Mouse (Mus musculus) left cerebral cortex, postnatal 10 days (tissue): ENCODE data around the gene Mlkl. TPM values are rescaled to one million over a fixed set of nuclear protein-coding genes. Genes with fewer than 3 reads are reported as not detected.
A peak's percentile ranks its signal among the peaks of the same experiment; 100 is the strongest.
"Not testable (repeated sequence)": the region's sequence is repeated elsewhere in the genome, so short reads cannot be mapped to it uniquely, and the experiment has no call there.

Source experiments
- DNase-seq, 2 experiments: peaks; one replicate each; pipeline ENCODE4 v3.0.0; 2021 to 2022; ENCODE audit warnings: low spot score in 2 of 2, mixed read lengths in 1 of 2; ENCODE audit errors: extremely low spot score in 1 of 2
- intact Hi-C: fragments of 180-260 bp; cut with DNase I; formaldehyde crosslinking; loops from one replicate; pipeline ENCODE4 v1.15.1; 2025
- total RNA-seq, 2 experiments: library from RNA; stranded (reverse); gene quantifications; 2 replicates each; pipeline ENCODE4 v1.2.3; 2021

Mlkl gene
- total RNA-seq, 2 experiments from 2014 or later, result 0.34 to 0.58 TPM

DNA sequence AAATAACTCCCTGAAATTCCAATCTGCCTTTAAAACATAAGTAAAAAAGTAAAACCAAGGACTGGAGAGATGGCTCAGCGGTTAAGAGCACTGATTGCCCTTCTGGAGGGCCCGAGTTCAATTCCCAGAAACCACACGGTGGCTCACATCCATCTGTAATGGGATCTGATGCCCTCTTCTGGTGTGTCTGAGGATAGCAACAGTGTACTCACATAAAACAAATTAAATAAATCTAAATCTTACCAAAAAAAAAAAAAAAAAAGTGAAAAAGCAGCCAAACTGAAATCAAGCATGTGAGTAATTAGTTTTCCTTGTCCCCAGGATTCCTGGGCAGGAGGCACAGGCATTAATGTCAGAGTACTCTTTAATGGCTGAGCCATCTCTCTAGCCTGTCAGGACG lies 1.3 kb downstream of the Mlkl start:
- no peak for DNase-seq
- intact Hi-C loops, result no loop called here

DNA sequence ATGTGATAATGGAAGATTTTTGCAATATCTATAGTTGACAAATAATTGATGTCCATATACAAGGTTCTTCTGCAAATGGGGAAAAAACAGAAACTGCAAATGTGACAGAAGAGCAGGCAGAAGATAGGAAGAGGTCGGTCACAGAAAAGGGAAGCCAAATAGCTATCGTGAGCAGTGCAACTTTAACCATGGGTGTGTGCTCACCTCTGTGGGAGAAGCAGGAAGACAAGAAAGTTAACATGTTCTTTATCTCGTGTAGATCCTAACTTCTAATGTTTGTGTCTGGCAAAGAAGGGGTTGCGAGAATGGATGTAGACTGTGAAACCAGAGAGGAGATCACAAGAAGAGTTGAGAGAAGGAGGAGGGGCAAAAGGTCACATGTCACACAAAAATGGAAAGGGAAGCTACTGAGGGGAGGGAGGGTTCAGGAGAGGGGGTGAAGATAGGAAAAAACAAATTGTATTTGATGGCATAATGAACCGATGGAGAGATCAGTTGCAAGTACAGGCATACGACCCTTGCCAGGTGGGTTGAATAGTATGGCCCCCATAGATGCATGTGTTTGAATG lies 12.7 kb downstream of the Mlkl start:
- DNase-seq, result no peak
- intact Hi-C loops, result no loop called here

DNA sequence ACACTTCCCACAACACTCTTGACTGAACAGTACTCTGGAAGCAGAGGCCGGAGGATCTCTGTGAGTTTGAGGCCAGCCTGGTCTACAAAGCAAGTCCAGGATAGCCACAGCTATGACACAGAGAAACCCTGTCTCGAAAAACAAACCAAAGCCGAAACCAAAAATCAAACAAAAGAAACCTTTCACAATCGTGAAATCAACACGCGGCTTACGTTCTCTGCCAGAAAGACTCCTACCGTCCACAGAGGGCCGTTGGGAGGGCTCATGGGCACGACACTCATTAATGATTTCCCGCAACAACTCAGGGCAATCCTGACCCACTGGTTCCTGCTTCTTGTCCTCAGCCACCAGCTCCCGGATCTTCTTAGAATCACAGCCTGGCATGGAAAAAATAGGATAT lies 23.2 kb downstream of the Mlkl start:
- intact Hi-C loops, result no loop called here
- no peak for DNase-seq

DNA sequence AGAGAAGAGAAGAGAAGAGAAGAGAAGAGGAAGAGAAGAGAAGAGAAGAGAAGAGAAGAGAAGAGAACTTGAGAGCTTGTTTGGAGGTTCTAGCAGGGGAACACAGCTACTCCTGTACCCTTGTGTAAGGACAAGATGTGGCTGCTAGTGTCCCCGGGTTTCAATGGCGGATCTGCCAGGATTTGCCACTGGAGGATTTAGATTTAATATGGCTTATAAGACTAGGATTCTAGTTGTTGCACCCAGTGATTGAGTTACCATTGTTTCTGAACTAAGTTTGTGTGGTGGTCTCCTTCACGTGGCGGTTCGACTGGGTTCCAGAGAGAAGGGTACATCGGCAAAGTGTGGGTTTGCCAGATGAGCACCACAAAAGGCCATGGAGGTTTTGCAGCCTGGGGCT lies 24.0 kb downstream of the Mlkl start:
- intact Hi-C loops, DNase-seq: not testable (repeated sequence)

DNA sequence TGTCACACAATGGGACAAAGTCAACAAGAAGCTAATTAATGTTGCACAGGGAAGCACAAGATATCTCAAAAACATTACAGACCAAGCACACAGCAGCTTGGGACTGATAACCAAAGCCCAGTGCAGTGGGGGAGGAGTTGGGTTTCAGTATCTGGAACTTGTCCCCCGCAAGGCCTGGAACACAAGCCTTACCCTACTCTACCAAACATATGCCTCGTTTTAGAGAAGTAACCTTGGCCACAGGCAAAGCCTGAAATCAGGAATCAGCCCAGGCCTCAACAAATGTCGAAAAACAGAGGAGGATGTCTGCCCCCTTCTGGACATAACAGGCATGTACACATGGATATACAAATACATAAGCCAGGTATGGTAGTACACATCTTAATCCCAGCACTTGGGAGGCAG lies 25.2 kb downstream of the Mlkl start:
- intact Hi-C loops, result no loop called here

DNA sequence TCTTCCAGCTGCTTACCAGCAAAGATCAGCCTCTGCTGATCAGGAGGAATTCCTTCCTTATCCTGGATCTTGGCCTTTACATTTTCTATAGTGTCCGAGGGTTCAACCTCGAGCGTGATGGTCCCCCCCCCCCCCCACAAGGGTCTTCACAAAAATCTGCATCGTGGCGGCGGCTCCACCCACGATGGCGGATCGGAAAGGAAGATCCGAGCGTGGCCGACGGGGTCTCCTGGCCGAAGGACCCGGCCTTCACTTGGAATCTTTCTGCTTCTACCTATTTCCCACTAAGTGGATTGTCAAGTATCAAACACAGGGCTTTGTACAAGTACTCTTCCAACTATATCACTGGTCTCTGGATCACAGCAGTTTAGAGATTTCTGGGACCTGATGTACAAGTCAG lies 28.0 kb downstream of the Mlkl start:
- not testable (repeated sequence) for DNase-seq

More for the DNA sequence above, 25.2 kb downstream of the Mlkl start:
- no peak for DNase-seq

DNA sequence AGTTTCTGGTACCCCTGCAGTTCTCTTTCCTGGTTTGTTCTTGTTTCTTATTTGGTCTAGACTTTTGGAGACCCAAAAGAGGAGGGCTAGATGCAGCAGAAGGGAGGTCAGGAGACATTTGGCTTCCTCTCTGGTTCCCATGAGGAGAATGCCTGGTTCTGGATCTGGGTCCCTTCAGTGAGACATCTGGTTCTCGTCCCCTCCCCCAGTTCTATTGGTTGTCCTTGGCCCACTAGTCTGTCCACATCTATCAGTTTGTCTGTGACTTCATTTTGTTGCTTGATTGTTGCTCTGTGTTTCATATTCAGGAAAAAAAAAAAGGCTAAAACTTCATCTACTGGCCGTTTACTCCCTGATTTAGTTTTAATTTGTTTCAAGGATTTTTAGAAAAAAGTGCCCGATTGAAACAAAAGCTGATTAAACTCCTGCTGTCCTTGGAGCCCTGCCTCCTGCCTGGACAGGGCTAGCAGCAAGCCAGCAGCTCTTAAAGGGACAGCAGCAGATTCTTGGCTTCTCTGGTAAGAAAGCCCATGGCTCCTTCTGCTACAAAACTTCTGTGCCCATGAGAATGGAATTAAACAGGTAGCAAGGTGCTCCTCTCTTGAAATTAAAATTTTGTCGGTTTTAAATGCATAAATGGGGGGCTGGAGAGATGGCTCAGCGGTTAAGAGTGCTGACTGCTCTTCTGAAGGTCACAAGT lies 32.8 kb downstream of the Mlkl start:
- intact Hi-C loops, result no loop called here
- peak in 1 of 2 experiments; percentile 17 for DNase-seq

More for the DNA sequence above, 28.0 kb downstream of the Mlkl start:
- intact Hi-C loops, result not testable (repeated sequence)

DNA sequence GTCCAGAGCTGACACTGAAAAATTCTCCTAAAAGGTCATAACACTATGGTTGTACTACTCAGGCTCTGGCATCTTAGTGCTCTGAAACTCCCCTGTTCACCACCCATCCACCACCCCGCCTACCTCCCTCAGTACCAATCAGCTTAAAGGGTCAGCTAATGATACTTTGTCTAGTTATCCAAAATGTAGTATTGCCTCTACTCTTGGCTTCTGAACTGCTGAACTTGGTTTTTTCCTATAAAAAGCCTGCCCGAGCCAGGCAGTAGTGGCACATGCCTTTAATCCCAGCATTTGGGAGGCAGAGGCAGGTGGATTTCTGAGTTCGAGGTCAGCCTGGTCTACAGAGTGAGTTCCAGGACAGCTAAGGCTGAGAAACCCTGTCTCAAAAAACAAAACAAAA lies 33.6 kb downstream of the Mlkl start:
- DNase-seq, result no peak
- intact Hi-C loops, result no loop called here

DNA sequence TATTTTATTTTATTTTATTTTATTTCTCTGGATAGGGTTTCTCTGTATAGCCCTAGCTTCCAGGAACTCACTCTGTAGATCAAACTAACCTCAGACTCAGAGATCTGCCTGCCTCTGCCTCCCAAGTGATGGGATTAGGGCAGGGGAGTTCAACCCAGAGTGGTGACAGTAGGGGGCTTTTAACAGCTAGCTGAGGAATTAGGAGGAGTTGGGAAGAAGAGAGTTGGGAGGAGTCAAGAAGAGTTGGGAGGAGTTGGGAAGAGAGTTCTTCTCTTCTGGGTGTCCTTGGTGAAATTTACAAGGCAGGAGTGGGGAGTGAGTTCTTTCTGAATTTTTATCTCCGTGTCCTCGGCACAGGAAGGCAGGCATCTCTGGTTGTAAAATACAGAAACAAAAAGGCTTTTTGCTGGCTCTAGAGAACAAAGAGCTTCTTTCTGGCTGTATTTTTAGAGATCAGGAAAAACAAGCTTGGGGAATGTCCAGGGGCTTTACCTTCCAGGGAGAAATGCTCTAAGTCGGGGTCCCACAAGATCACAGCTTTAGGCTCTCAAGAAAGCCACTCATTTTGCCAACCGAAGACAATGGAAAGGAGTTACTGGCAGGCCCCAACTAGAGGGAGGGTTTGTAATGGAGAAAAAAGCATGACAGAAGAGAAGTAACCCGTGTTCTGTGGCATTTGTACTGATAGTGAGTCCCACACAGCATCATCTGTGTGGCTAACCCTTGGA lies 34.7 kb downstream of the Mlkl start:
- intact Hi-C loops, DNase-seq: not testable (repeated sequence)

DNA sequence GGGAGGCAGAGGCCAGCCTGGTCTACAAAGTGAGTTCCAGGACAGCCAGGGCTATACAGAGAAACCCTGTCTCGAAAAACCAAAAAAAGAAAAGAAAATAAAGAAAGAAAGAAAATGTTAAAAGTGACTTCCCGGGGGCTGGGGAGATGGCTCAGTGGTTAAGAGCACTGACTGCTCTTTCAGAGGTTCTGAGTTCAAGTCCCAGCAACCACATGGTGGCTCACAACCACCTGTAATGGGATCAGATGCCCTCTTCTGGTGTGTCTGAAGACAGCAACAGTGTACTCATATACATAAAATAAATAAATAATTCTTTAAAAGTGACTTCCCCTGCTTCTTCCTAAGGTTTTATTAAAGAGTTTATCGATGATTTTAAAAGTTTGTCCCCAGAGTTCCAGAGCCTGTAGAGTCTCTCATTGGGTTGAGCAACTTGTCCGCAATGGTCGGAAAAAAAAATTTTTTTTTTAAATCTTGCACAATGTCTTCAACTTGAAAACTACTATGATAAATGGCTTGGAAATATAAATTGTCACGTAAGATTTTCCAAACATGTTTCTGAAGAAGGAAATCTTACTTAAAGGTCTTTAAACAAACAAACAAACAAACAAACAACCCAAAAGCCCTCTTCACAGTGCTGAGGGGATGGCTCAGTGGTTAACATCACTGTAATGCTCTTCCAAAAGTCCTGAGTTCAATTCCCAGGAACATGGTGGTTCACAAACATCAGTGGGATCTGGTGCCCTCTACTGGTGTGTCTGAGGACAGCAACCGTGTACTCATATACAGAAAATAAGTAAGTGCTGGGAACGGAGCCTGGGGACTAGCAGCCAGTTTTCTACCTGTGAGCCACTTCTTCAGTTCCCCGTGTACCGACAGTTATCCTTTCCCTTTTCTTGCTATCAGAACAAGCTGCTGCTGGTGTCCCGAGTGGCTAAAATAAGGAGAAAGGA lies 37.1 kb downstream of the Mlkl start:
- DNase-seq, result no peak
- intact Hi-C loops, result no loop called here

DNA sequence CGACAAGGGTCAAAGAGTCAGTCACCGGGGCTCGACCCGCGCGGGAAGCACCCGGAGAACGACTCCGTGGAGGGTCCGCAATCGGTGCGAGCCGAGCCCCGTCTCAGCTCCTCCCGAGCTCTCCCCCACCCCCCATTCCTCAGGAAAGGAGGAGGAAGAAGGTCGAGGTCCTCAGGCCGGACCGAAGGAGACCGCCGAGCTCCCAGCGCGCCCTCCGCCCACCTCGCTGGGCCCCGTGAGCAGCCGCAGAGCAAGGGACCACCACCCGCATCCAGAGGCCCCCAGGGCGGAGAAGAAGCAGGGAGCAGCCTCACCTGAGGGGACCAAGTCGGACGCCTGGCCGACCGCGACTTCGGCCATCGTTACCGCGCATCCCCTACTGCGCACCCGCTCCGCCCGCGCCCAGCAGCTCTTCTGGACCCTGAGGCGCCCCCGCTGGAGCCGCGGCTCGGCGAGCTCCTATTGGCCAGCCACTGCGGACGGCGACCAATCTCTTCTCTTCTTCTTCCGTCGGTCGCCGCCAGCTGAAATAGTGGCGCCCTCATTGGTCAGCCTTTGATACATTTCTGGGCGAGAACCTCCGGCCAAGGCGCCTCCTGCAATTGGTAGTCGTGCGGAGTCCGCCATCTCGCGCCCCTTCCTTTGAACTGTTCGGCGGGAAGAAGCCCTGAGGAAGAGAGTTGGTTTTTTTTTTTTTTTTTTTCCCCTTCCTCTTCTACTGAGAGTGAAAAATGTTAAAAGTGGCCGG lies 38.0 kb downstream of the Mlkl start, which contains the start of gene Rfwd3:
Gene Rfwd3 (minus strand): TSS at position 402 of the 748 bp plus-strand sequence.
- intact Hi-C loops, result no loop called here

DNA sequence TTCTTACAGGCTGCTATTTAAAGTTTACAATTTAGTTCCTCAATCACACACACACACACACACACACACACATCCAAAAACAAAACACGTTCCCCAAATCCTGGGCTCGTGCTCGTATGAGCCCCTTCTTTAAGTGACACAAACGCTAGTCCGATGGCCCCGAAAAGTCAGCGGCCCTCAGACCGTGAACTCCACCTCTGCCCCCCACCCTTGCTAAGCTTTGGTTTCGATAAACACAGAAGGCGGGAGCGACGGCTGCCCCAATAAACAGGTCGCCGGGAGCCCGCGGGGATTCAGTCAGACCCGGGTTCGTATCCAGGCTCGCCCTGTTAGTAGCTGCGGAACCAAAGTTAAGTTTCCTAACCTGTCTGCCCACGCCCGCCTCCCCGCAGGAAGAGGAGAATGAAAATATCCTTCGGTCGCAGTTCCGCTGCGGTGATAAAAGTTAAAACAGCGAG lies 38.6 kb downstream of the Mlkl start:
- DNase-seq, result peak; percentile 4 to 62
- intact Hi-C loops, result no loop called here

More for the DNA sequence above, 38.0 kb downstream of the Mlkl start, which contains the start of gene Rfwd3:
- peak; percentile 98 for DNase-seq

DNA sequence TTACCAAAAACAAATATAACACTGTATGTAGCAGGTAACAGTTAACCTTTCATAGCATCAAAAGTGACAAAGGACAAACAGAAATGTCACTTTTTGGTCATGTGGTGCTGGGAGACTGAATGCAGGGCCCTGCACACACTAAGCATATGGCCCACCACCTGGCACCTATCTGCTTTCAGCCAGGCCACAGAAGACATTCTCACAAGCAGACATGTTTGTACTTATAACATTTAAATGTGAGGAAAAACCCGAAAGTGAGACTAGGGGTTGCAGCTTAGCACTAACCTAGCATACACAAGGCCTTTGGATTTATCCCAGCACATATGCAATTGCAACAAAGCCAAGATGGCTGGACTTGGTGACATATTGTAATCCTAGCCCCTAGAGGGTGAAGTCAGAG lies 40.0 kb downstream of the Mlkl start:
- DNase-seq, result no peak
- intact Hi-C loops, result no loop called here

DNA sequence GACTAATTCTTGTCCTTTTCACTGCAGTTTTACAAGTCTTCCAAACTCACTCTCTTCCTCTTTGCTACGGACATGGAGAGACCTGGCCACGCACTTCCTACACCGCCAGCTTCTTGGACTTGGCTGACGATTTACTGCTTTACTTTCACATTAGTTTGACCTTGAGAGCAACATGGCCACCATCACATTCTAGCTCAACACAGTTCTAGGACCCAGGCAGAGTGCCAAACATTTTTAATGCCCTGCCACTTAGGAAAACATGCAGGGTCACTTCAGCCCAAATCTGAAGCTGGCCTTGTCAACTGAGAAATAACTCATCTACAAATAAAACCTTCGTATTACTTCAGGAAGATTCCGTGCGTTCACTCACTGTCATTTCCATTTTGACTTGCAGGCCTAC lies 46.2 kb downstream of the Mlkl start:
- DNase-seq, result no peak
- intact Hi-C loops, result no loop called here

DNA sequence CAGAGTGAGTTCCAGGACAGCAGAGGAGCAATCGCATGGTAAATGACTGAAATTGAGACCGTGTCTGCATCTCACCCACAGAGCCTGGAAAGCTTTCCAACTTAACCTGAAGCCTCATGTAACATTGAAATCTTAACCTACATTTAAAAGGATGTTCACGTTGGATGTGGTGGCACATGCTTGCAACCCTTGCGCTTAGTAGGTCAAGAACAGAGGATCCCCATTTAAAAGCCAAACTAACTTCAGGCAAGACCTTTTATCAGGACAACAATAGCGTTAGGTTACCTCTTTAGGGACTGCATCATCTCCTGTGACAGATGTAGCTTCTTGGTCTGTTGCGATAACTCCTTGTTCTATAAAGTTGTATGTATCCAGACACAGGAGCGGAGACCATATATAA lies 47.4 kb downstream of the Mlkl start:
- DNase-seq, result no peak
- intact Hi-C loops, result no loop called here

DNA sequence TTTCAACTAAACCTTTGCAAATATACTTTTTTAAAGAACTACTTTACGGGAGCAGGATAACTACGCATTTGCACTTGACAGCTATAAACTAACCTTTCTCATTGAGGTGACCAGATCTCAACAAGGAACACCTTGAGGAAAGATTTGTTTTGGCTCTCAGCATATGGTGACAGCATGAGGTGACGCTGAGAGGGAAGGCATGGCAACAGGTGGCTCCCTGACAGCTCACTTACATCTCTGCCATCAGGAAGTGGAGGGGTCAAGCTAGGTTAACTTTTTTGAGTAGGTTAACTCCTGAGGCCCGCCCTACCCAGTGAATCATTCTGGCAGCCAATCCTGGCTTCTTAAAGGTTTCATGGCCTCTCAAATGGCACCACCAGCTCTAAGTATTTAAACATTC lies 52.4 kb downstream of the Mlkl start:
- intact Hi-C loops, result no loop called here
- no peak for DNase-seq

DNA sequence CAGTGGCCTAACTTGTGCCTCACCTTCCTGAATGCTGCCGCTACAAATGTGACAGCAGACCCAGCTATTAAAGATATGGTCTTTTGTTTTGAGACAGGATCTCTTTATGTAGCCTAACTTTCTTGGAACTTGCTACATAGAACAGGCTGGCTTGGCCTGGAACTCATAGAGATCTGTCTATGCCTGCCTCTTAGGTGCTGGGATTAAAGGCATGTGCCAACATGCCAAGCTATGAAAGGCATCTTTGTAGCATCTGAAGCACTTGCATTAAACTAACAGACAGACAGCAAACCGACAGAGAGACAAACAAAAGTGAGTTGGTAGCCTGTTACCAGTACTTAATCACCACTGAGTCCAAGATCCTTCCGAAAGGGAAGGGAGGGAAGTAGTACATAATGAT lies 55.9 kb downstream of the Mlkl start:
- DNase-seq, result no peak
- intact Hi-C loops, result no loop called here

DNA sequence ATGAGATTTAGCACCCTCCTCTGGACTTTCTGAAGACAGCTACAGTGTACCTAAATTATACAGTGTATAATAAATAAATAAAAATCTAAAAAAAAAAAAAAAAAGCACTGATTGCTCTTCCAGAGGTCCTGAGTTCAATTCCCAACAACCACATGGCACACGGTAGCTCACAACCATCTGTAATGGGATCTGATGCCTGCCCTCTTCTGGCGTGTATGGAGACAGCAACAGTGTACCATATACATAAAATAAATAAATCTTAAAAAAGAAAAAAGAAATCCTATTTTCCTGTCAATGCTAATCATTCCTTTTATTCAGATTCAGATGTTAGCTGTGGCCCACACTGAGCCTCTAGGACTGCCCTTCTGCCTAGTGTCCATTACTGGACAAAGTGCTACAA lies 69.7 kb downstream of the Mlkl start:
- intact Hi-C loops, result loop anchor here (10.0 kb wide), 1 partner anchor 93 kb away; no protein-coding TSS in a partner anchor
- DNase-seq, result no peak
